20 mouse cellular contexts compared by ENCODE assay signal in the genomic region with DNA sequence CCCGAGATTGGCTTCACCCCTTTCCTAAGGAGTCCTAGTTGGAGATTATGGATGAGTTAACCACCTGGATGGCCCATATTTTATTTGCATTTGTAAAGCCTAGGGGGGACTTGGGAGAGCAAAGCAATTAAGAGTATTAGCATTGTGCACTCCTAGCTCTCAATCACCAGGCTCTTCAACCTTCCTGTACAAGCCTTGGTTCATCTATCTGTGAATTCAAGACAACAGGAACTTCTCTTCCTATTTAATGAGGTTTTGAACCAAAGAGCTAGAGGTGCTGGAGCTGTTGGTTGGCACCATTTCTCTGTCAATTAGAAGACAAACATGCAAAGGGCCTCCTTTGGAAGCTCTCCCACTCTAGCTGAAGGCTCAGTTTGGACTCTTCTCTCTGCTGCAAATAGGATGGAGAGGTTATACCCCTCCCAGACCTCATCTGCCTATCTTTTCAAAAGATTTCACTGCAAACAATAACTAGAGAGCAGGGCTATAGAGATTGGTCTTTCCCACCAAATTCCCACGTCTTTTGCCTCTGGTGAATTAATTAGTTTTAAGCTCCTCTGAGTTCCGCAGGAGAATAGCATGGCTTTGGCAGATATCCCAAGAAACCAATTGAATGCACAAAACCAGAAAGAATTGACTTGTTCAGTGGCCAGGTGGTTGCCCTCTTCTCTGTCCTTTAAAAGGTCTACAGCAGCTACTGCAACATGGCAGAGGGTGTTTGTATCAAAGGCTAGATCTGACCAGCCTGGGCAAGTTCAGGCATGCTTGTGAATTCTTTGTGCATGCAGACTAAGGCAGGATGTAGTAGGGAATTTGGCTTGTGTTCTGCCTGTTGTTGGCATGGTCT.
DNase-seq lines count a peak whose midpoint lies in the region; ATAC-seq lines count a peak whose summit lies in the region.
"Had no signal": no experiment of that assay in that cellular context is flagged by ENCODE, and none has a peak within 500 bp of the region (broad histone marks: within the 10 kb centered on the region; RNA-seq: fewer than 3 reads in every experiment).

No protein-coding gene starts in this region.

- H3K27ac ChIP-seq in hindbrain, embryonic 15.5 days (replicated peaks), result no peak overlapping the region
- no peak overlapping the region for H3K27ac ChIP-seq in hindbrain, embryonic 11.5 days (ENCODE audit: low read depth, low read length)
- peak overlapping the region; percentile 49 for H3K27ac ChIP-seq in forebrain, embryonic 15.5 days (replicated peaks)
- H3K27ac ChIP-seq: layer of hippocampus, adult 2 months had no signal

- no peaks in the 10 kb centered on the region for H3K4me1 ChIP-seq in hindbrain, embryonic 15.5 days (replicated peaks)
- no peaks in the 10 kb centered on the region for H3K4me1 ChIP-seq in hindbrain, embryonic 11.5 days (replicated peaks; ENCODE audit: control insufficient read depth, insufficient read depth, low read length)
- H3K4me1 ChIP-seq in forebrain, embryonic 15.5 days, result peaks cover 5% of the 10 kb centered on the region; the same call in 1 of the 2 replicates

- no peak overlapping the region for H3K4me2 ChIP-seq in hindbrain, embryonic 15.5 days
- no peak overlapping the region for H3K4me2 ChIP-seq in hindbrain, embryonic 11.5 days (replicated peaks; ENCODE audit: low read depth, low read length)
- no peak overlapping the region for H3K4me2 ChIP-seq in forebrain, embryonic 15.5 days (replicated peaks)
- H3K4me2 ChIP-seq: liver, embryonic 11.5 days had no signal

- no peak overlapping the region for H3K4me3 ChIP-seq in hindbrain, embryonic 15.5 days
- no peak overlapping the region for H3K4me3 ChIP-seq in hindbrain, embryonic 11.5 days (ENCODE audit: low read depth, low read length)
- H3K4me3 ChIP-seq in forebrain, embryonic 15.5 days, result no peak overlapping the region
- H3K4me3 ChIP-seq: layer of hippocampus, adult 2 months had no signal

- no peaks in the 10 kb centered on the region for H3K36me3 ChIP-seq in hindbrain, embryonic 15.5 days
- H3K36me3 ChIP-seq in hindbrain, embryonic 11.5 days (ENCODE audit: control insufficient read depth, insufficient read depth, low read length), result no peaks in the 10 kb centered on the region
- H3K36me3 ChIP-seq in forebrain, embryonic 15.5 days, result no peaks in the 10 kb centered on the region

- 53% methylated on average over 3 of the region's 3 CpGs for WGBS in hindbrain, embryonic 15.5 days
- 75% methylated on average over 3 of the region's 3 CpGs for WGBS in hindbrain, embryonic 11.5 days
- 17% methylated on average over 3 of the region's 3 CpGs for WGBS in forebrain, embryonic 15.5 days

- ATAC-seq in hindbrain, embryonic 15.5 days (ENCODE audit: low FRiP score, low read depth), result peak; percentile 34; the same call in 1 of the 2 replicates
- no peak for ATAC-seq in hindbrain, embryonic 11.5 days (ENCODE audit: low FRiP score)
- peak; percentile 84 for ATAC-seq in forebrain, embryonic 15.5 days (replicated peaks)

- H3K9me3 ChIP-seq in hindbrain, embryonic 15.5 days, result no peaks in the 10 kb centered on the region
- no peaks in the 10 kb centered on the region for H3K9me3 ChIP-seq in hindbrain, embryonic 11.5 days (ENCODE audit: control insufficient read depth, low read length)
- H3K9me3 ChIP-seq in forebrain, embryonic 15.5 days, result no peaks in the 10 kb centered on the region

- DNase-seq in cerebellum, postnatal 10 days, result peak; percentile 63 to 76
- no peak for DNase-seq in cerebellum, postnatal 4 days (ENCODE audit: low spot score in 2 of 2)
- DNase-seq in hindbrain, embryonic 11.5 days (ENCODE audit: low spot score), result no peak
- DNase-seq in Muller cell, postnatal 12 days (ENCODE audit: inconsistent ontology term), result peak; percentile 85
- DNase-seq in natural killer cell, adult 2 months (ENCODE audit: low spot score in 2 of 2), result no peak
- DNase-seq in urinary bladder, postnatal 36 days (ENCODE audit: low spot score in 2 of 2), result no peak
- DNase-seq: adrenal gland, postnatal 25 days; gastrocnemius, postnatal 10 days; heart, adult 18-20 months; kidney, adult 18-20 months; kidney, postnatal 10 days; layer of hippocampus, postnatal 36 days; lung, adult 18-20 months; lung, postnatal 14 days; thymus, postnatal 25 days had no signal

- H3K27me3 ChIP-seq in hindbrain, embryonic 15.5 days, result no peaks in the 10 kb centered on the region
- H3K27me3 ChIP-seq in hindbrain, embryonic 11.5 days (ENCODE audit: control insufficient read depth, insufficient read depth, low read length), result no peaks in the 10 kb centered on the region
- no peaks in the 10 kb centered on the region for H3K27me3 ChIP-seq in forebrain, embryonic 15.5 days
- H3K27me3 ChIP-seq: CH12.LX had no signal

- no peak overlapping the region for H3K9ac ChIP-seq in hindbrain, embryonic 15.5 days
- no peak overlapping the region for H3K9ac ChIP-seq in hindbrain, embryonic 11.5 days (ENCODE audit: low read depth, low read length)
- H3K9ac ChIP-seq in forebrain, embryonic 15.5 days (replicated peaks), result no peak overlapping the region

Comparison
In these comparisons a context has a peak if more than half of its experiments do, and no peak if none do; other contexts are left out.
1. DNase-seq: peak in cerebellum, postnatal 10 days (2 of 2) and Muller cell, postnatal 12 days (single experiment); none in cerebellum, postnatal 4 days (0 of 2), hindbrain, embryonic 11.5 days (single experiment), natural killer cell, adult 2 months (0 of 2) and urinary bladder, postnatal 36 days (0 of 2).